Mouse (Mus musculus) urinary bladder, postnatal 14 days (tissue): ENCODE measurements at regions not wholly inside any gene's neighbourhood (a gene's known extent, or its start where the extent isn't known, plus 50 kb on each side); places are given as distances from the start of the nearest gene placed in this dataset.

ENCODE experiments used
- DNase-seq: peaks from one replicate; pipeline ENCODE4 v3.0.0; 2021; ENCODE audit warnings: low spot score

DNA sequence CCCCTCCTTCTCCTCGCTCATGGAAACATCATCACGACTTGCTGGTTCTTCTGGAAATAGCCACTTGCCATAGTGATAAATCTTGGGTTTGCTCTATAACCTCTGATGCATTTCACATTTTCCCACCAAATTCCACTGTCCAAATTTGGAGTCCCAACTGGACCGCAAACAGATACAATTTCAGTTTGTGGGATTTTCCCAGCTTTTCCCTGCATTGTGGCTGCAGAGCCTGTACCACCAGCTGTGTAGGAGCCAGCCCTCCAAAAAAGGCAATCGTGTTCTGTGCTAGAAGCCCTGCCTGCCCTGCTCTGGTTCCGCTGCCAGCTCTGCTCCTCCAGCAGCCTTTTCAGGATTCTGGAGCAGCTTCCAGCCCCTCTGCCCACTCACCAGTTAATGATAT is 291.4 kb downstream of the Gsdmc2 start:
- DNase-seq: no peak

DNA sequence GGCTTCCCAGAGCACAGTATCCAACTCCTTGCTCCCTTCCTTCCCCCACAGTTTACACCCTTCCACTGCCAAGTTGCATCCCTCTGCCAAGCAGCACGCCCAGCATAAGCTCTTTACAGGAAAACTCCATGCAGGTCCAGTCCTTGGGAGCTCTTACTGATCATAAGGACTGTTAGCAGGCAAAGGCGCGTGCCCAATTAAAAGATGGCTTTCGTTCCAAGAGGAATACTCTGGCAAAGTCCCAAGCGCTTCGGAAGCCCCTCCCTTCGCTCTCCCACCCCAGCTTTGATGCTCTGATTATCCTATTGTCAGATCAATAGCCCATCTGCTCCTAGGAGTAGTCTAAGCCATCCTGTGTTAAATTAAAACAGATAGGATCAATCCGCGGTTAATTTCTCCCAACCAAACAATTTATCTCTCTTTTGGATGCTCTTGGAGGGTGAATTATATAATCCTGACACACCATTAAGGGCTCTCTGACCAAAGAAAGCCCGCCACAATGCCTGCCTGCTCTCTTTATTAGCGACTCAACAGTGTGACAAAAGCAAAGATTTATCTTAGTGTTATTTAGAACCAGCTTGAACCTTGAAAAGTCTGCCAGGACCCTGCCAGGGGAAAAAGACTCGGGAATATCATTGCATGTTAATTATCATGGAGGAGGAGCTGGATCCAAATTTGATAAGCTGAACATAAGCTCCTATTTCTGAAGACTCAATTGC is 312.5 kb downstream of the Gsdmc2 start:
- peak; percentile 4 for DNase-seq

DNA sequence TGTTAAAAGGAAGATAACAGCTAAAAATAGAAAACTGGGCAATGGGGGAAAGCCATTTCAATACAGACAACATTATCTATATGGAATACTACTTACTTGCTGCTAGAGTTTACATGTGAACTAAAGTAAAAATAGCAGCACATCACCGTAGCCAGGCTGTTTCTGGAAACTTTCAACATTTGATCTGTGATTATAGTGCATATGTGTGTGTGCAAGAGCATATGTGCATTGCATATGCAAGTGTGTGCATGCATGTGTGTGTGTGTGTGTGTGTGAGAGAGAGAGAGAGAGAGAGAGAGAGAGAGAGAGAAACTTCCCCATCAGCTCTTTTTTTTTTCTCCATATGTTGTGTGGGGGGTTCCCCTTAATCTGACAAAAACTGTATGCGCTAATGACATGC is 317.7 kb downstream of the Gsdmc2 start:
- no peak for DNase-seq

DNA sequence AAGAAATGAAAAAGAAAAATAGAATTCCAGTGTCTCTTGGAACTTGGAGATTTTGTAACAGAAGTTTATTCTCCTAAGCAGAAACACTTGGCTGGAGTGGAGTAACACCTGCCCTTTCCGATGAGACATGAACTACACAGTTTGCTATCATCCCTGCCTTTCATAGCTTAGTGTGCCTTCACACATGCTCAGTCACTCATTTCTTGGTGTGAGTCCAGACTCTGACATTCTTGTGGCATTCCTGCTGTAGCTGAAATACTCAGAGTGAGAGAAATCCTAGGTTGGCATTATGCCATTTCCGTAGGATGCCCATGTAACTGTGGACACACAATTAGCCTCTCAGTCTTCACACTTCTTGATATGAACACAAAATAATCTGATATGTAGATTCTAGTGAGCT is 318.2 kb downstream of the Gsdmc2 start:
- no peak for DNase-seq

DNA sequence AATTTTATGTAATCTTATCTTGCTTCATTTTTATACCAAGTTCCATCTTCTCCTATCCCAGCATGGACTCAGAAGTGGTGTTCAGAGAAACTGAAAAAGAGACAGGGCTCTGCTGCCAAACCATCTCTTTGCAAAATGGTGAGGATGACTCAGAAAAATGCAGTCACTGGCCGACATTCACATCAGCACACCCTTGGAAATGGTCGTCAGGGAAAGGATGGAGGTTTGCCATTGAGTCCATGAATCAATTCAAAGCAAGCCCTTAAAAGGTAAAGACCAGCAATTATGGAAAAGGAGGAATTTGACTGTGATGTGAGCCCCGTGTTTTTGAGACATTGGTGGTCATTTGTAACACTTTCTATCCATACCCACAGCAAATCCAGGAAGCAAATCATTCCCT is 327.7 kb downstream of the Gsdmc2 start:
- DNase-seq: no peak

DNA sequence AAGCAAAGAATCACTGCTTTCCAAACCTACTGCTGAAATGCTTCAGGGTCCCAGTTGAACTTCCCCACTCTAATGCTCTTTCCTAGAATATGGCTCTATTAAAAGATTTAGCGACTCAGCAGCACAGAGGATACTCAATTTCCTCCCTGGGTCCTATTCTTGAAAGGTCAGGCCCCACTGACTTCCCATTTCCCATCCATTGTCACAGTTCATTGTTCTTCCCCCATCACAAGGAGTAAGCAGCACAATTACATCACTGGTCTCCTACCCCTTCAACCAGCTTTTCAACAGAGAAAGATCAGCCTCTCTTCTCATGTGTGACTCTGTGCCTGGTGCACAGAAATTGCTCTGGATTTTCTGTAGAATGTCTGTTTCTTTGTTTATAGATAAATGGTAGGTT is 344.5 kb downstream of the Gsdmc2 start:
- no peak for DNase-seq

DNA sequence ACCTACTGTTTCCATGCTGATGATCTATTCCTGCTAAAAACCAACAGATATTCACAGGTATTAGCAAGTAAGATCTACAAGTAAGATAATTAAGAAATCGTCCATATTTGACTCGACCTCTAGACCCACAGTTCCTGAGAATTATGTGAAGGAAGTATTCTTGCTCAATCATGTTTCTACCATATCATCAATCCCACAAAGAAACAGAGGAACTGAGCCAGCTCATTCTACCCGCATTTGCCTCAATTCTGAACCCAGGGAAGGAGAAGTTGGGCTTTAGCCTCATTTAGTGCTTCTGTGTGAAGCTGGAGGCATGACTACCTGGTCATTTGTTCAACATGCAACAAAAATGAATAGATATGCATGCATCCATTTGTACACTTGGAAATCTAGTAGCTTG is 346.5 kb downstream of the Gsdmc2 start:
- no peak for DNase-seq

DNA sequence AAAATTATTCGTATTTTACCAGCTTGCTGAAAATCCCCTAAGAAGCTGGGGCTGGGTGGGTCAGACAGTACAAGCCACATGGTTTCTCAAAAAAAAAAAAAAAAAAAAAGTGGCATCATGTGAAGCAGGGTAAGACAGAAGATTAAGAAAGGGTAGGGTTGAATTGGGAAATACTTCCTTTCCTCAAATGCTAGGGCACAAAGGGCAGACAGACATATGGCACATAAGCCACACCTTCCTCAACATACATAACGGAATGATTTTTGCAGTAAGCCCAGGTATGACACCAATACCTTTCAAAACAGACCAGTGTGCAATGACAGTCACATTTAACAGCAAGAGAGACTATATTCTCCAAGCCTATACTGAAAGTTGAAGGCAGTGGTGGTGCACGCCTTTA is 347.8 kb downstream of the Gsdmc2 start:
- no peak for DNase-seq

DNA sequence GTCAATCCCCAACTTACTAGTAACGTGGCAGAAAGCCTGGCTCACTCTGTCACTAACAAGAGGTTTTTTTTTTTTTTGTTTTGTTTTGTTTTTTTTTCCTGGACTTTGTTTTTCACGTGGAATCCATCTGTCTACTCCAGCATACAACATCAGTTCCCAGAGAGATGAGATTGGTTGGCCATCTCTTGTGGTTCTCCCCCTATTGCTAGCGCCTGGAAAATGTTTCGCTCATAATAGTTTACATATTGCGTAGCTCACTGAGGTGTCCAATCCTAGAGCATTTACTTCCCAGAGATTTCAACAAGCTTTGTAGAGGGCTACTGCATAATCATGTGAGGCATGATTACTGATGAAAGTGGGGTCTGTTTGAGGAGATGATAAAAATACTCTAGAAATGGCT is 360.1 kb downstream of the Gsdmc2 start:
- DNase-seq: no peak

DNA sequence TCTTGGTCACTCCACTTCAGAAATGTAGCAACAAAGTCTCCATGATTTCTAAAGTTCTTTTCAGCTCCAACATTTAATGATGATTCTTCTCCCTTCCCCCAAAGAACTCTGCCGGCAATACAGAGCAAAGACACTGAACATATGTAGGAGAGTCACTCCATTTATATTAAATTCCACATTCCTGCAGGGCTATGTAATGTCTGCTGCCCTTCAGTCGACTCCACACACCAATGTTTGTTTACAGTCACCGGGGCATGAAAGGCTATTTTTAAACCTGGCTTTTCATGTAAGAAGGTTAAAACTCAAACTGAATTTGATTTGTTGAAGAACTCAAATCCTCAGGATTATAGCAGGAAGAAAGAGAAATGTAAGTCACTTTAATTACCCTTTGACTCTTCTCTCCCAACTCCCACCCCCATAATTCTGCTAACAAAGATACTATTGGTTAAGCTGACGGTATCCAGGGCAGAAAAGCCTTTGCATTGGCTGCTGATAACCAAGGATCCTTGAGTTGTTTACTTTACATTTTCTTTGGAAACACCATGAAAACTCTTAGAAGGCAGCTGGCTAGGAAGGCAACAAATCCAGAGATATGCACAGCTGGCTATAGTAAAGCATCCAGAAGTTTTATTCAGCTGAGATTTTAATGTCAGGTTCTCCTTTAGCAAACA is 360.6 kb downstream of the Gsdmc2 start:
- DNase-seq: no peak

DNA sequence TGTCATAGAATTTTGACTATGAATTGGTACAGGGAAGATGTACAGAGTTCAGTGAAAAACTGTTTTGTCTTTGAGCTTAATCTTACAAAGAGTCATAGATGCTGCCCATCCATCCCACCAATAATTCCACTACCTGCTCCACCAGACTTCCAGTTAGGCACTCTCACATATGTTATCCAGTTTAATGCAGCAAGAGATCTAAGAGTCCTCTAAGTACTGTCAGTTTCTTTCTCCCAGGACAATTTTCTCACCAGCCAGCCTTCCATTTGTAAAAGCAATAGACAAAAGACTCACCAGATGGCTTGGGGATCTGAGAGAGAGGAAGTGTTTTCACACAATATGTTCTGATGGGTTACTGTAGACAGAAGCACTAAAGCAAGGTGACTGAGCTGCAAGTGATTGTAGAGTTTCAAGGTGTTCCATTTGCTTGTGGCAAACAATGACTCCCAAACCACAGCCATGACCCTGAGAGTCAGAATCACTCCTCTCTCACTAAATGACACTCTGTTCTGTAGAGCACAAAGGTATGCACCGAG is 365.6 kb downstream of the Gsdmc2 start:
- no peak for DNase-seq

DNA sequence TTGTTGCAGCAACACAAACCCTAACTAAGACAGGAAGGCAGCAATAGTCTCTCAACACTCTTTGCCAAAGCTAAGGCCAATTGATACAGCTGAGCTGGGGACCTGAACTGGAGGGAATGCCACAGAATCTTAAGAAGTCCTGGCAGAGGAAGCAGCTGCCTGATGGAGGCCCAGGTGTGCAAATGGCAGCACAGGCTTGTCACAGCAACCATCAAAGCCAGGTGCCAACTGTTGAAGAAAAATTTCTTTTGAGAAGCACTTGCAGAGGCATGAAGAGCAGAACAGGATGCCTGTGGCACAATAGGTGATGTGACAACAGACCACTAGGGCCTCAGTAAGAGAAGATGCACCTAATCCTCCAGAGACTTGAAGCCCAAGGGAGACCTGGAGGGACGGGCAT is 378.1 kb downstream of the Gsdmc2 start:
- DNase-seq: no peak

DNA sequence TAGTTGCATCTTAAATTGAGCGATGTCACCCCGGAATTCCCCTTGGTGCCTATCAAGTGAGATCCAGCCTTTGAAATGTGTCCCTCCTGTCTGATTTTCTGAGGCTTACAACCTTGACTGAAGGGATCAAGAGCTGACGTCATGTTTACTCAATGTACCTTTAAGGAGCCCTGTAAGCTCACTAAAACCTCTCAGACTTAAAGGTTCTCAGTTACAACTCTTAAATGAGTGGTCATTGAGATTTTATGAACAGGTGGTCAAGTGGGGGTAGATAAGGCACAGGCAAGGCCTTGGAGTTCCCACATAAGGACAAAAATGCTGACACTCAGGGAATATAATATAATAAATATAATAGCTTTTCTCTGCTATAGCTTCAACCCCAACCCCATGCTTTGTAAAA is 392.4 kb downstream of the Gsdmc2 start:
- no peak for DNase-seq

DNA sequence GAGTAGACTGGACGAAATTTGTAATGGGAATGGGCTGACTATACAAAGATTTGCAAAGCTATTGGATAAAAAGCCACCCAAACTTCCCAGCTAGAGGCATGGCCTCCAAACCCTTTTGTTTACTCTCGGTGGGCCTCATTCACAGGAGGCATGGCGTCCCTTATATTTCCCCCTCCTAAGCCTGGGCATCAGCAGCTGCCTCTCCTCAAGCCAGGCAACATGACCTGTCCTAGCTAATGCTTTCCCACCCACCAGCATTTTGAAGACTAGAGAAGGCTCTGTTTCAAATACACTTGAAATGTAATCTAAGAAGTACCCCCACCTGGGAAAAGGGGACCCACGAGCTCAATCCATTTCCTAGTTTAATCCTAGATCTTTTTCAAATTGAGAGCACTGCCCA is 398.7 kb downstream of the Gsdmc2 start:
- DNase-seq: no peak

DNA sequence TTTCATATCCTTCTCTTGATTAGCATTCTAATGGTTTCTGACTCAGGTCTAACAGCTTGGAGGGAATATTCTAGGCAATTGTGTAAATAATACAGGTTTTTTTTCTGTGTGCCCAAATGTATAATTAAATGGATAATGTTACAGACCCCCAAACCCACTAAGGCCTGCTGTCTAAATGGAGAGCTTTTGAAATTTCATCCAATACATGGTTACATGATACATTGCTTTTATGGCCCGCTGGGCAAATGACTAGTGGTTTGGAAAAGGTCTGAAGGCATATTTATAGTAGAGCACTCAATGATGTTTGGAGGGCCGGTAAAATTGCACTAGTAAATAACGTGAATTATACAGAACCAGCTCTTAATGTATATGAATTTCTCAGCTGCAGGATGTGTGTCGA is 400.0 kb downstream of the Gsdmc2 start:
- DNase-seq: no peak

DNA sequence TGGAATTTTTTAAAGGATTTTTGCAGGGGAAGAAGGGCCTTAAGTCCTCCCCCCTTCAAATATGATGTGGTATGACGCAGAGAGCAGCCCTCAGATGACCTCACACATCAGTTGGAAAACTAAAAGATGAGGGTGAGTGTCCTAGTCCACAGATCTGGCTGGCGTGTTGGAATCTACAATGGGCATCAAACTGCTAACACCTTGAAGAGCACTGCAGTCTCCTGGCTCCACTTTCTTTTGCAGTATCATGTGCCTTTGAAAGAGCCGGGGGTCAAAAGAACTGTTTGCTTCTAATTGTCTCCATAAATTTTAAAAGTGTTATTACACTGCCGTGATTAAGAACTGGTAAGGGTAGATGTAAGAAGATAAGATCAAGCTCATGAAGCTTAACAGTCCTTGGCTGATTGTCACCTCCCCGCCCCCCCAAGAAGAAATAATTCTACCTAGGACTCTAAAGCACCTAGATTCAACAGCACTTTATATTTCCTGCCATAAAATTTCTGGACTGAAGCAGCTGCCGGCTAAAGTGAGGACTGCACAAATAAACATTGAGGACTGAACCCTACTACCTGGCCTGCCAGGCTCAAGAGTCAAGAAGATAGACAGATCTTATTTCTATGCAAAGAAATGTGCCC is 402.7 kb downstream of the Gsdmc2 start:
- no peak for DNase-seq

DNA sequence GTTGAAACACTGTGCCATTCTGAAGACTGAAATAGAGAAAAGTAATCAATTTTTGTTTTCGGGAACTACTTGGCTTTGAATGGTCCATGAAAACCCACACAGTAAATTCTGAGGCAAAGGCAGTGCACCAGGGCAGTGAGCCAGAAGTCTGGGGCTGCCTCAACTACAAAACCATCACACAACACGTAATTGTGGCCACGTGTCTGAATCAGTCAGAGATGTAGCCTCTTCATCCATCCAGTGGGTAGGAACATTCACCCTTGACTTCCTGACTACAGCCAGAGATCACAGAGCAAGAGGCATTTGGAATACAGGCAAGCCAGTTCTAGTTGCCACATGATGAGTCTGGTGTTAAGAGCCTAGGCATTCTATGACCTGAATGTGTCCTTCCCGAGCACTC is 432.3 kb downstream of the Gsdmc2 start:
- DNase-seq: no peak

DNA sequence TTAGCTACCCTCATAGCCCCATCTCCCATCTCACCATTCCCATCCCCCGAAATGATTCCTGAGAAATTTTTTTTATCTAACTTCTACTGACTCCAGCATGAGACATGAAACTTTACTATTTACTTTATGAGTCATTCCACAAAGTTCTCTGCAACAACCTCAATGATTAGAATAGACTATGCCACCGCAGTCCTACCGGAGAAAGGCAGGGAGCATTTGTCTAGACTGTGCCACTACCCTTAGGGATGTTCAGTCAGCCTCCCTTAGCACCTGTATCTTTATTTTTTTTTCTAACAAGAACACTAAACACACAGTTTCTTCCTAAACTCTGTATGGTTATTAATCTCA is 433.2 kb downstream of the Gsdmc2 start:
- DNase-seq: no peak

DNA sequence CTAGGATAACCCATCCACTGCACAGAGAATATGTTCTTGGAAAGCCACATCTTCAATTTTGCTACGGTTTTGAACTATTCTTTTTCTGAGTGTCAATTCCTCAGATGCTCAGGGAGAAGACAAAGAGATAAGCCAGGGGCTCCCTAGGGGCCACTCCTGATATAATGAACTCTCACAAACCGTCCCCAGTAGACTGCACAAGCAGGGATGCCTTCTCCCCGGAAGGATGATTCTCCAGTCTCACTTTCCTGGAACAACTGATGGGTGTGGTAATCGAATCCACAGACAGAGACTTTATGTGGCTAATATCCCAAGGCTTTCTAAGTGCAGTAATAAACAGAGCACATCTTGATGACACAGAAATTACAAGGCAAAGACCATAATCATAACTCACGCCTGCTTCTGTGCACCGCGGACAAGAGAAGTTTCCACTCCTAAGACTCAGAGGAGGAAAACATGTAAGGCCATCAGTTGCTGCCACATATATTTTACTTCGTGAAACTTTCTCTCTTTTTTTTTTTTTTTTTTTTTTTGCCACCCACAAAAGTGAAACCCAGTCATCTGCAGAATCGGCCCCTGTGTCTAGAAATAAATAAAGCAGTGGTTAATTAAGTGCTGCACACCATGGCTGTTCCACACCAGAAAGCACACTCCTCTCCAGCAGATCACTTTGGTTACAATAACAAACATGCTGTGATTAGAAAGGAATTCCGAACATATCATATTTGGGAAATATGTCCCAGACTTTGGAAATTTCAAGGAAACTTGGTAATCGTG is 433.8 kb downstream of the Gsdmc2 start:
- no peak for DNase-seq

DNA sequence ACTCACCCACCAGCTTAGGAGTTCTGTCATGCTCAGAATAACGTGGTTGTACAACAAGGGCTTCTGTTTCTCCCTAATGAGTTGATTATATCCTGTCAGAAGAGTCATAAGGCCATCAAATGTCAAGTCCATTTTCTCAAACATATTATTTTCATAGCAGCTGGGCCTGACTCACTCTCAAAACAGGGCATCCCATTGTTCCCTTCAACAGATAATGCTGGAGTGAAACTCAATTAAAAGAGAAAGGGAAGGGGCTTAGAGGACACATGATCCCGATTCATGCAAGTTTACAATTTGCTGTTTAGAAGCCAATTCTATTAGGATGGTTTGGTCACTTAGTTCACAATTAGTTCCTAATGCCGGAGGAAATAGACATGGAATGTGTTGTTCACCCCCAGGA is 444.5 kb downstream of the Gsdmc2 start:
- no peak for DNase-seq

DNA sequence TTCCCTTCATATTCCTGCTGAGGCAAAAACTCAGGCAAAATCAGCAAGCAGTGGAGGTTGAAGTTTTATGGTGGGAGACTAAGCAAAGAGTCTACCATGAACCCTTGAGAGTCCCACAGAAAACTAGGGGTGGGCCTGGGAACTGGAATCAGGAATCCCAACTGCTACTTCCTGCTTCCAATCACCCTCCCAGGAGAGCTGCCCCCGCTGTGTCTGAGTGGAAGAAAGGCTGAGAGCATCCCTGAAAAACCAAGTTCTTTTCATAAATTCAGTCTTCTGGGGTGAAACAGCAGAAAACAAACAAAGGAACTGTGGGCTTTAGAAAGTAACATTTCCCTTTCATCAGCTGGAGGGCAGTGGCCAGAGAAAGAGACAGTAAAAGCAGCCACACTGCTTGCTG is 445.0 kb downstream of the Gsdmc2 start:
- DNase-seq: no peak

DNA sequence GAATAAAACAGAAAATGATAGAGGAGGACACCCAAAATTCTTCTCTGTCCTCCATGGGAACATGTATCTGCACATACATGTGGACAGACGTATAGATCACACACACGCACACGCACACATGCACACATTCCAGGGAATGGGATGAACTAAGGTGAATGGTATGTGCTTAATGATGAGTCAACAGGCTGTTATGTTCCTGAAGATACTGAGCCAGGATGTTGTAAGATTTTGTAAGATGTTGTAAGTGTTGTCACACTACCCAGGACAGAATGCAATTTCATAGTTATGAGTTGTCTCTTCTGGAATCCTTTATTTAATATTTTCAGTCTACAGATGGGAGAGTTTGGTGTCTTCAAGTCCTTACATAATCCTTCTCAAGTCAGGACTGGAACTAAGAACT is 447.5 kb downstream of the Gsdmc2 start:
- DNase-seq: no peak

DNA sequence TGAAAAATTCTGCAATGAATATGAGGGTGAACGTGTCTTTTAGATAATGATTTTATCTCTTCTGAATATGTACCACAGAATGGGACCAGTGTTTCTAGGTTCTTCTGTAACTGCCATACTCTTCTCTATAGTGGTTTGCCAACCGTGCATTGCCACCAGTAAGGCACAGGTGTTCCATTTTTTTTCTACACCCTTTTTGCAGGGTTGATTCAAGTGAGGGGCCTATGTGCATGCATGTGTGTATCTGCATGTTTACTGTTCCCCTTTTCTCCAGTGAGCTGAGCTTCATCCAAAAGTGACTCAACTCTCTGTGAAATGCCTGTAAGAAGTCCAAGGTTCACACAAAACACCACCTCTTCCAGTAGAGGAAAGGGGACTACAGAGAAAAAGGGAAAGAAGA is 467.7 kb downstream of the Gsdmc2 start:
- DNase-seq: no peak
